8 mouse cellular contexts compared by ENCODE assay signal in genomic region chr11:61266551-61267533, GRCm38 (mm10). TPM values are rescaled to one million over a fixed set of nuclear protein-coding genes. Genes with fewer than 3 reads are reported as not detected.
DNase-seq lines count a peak whose midpoint lies in the region; ATAC-seq and TF ChIP-seq lines count a peak whose summit lies in the region.

Gene Aldh3a2 (minus strand): TSS chr11:61267464.

- TF ChIP-seq EP300 in lung, postnatal 0 days (IDR thresholded peaks at IDR 0.05), result peak; percentile 63; the same call in 1 of the 2 replicates

- peaks cover 29% of the 10 kb centered on the region for H3K36me3 ChIP-seq in hindbrain, embryonic 10.5 days
- H3K36me3 ChIP-seq in lung, postnatal 0 days (ENCODE audit: insufficient read depth, low read length), result peaks cover 21% of the 10 kb centered on the region

- peak; percentile 98 for ATAC-seq in frontal cortex, adult (ENCODE audit: low TSS enrichment)
- peak; percentile 98 for ATAC-seq in lung, postnatal 0 days

- H3K4me1 ChIP-seq in hindbrain, embryonic 10.5 days (replicated peaks), result peaks cover 14% of the 10 kb centered on the region
- peaks cover 7% of the 10 kb centered on the region; the same call in 1 of the 2 replicates for H3K4me1 ChIP-seq in lung, postnatal 0 days (ENCODE audit: insufficient read depth, low read depth, low read length)

- DNase-seq in MEL-GATA-1-ER (ENCODE audit: extremely low read depth, low read depth), result peak; percentile 95
- peak; percentile 95 for DNase-seq in cerebellum, adult 8-10 months
- DNase-seq in hindbrain, embryonic 10.5 days (ENCODE audit: low spot score), result peak; percentile 94
- peak; percentile 93 for DNase-seq in layer of hippocampus, adult 9-11 months
- DNase-seq in lung, postnatal 0 days (ENCODE audit: low spot score), result peak; percentile 99
- peak; percentile 89 for DNase-seq in ovary, postnatal 14 days (ENCODE audit: low spot score)
- peak; percentile 97 for DNase-seq in thymus, postnatal 14 days

- TF ChIP-seq CTCF in lung, postnatal 0 days (IDR thresholded peaks at IDR 0.05), result no peak; the same call in none of the 2 replicates

- peak within 1 kb of the TSS; percentile 95 for H3K27ac ChIP-seq in hindbrain, embryonic 10.5 days
- peak within 1 kb of the TSS; percentile 99 for H3K27ac ChIP-seq in lung, postnatal 0 days (ENCODE audit: low read length)

- H3K4me2 ChIP-seq in lung, postnatal 0 days (replicated peaks; ENCODE audit: low read depth, low read length), result peak within 1 kb of the TSS; percentile 69

- H3K4me3 ChIP-seq in hindbrain, embryonic 10.5 days, result peak within 1 kb of the TSS; percentile 82
- peak within 1 kb of the TSS; percentile 71 for H3K4me3 ChIP-seq in lung, postnatal 0 days (ENCODE audit: low read depth, low read length)

- no peaks in the 10 kb centered on the region for H3K9me3 ChIP-seq in hindbrain, embryonic 10.5 days
- no peaks in the 10 kb centered on the region for H3K9me3 ChIP-seq in lung, postnatal 0 days (ENCODE audit: low read length)

- 2% methylated on average over 58 of the region's 58 CpGs for WGBS in hindbrain, embryonic 10.5 days
- under 1% methylated on average over 56 of the region's 58 CpGs for WGBS in lung, postnatal 0 days

- H3K9ac ChIP-seq in lung, postnatal 0 days (replicated peaks; ENCODE audit: low read depth), result peak within 1 kb of the TSS; percentile 89

- peaks cover 14% of the 10 kb centered on the region for H3K27me3 ChIP-seq in hindbrain, embryonic 10.5 days (ENCODE audit: insufficient read depth, poor library complexity, severe bottlenecking)
- H3K27me3 ChIP-seq in lung, postnatal 0 days (replicated peaks; ENCODE audit: insufficient read depth, low read length), result no peaks in the 10 kb centered on the region

RNA-seq across cellular contexts. Expression of gene Aldh3a2, which starts in this region (rescaled TPM):
- polyA plus RNA-seq in hindbrain, embryonic 10.5 days (2016; fragmentation: Nextera tagmentation; extraction: Ambion mirVana), result 22.6 and 23.6 TPM in 2 replicates
- 67.4 and 68.4 TPM in 2 replicates for polyA plus RNA-seq in lung, postnatal 0 days (2015; fragmentation: Nextera tagmentation; extraction: Ambion mirVana)

Comparison
In these comparisons a context has a peak if more than half of its experiments do, and no peak if none do; other contexts are left out.
1. Peak in every context shown above with its lines: DNase-seq, ATAC-seq, H3K4me3 ChIP-seq and H3K27ac ChIP-seq.